Mouse (Mus musculus): ENCODE measurements around the gene Adgrg3.

The Adgrg3 gene

GRCm38 (mm10) chr8:94992996-94993724 lies 24.3 kb upstream of the Adgrg3 start:
- DNase-seq (ENCODE audit: low spot score): no peak

- DNase-seq (ENCODE audit: low spot score): peak; percentile 42
Measured at GRCm38 (mm10) chr8:94994006-94994405, 23.5 kb upstream of the Adgrg3 start.

- DNase-seq (ENCODE audit: low spot score): no peak
Measured at GRCm38 (mm10) chr8:94994510-94994909, 23.0 kb upstream of the Adgrg3 start.

- no peak for DNase-seq (ENCODE audit: low spot score)
Measured at GRCm38 (mm10) chr8:94995336-94995893, 22.1 kb upstream of the Adgrg3 start.

- no peak for DNase-seq (ENCODE audit: low spot score)
Measured at GRCm38 (mm10) chr8:94996037-94996436, 21.5 kb upstream of the Adgrg3 start.

- no peak for DNase-seq (ENCODE audit: low spot score)
Measured at GRCm38 (mm10) chr8:94996899-94997856, 20.3 kb upstream of the Adgrg3 start.

- no peak for DNase-seq (ENCODE audit: low spot score)
Measured at GRCm38 (mm10) chr8:94997857-94998243, 19.6 kb upstream of the Adgrg3 start.

GRCm38 (mm10) chr8:94998431-94998830 lies 19.1 kb upstream of the Adgrg3 start:
- no peak for DNase-seq (ENCODE audit: low spot score)

GRCm38 (mm10) chr8:94999004-94999403 lies 18.5 kb upstream of the Adgrg3 start:
- DNase-seq (ENCODE audit: low spot score): no peak

- DNase-seq (ENCODE audit: low spot score): no peak
Measured at GRCm38 (mm10) chr8:94999956-95000355, 17.5 kb upstream of the Adgrg3 start.

- DNase-seq (ENCODE audit: low spot score): peak; percentile 37
Measured at GRCm38 (mm10) chr8:95000684-95001083, 16.8 kb upstream of the Adgrg3 start.

- DNase-seq (ENCODE audit: low spot score): no peak
Measured at GRCm38 (mm10) chr8:95001165-95001564, 16.3 kb upstream of the Adgrg3 start.

GRCm38 (mm10) chr8:95001655-95002054 lies 15.8 kb upstream of the Adgrg3 start:
- DNase-seq (ENCODE audit: low spot score): peak; percentile 72

- DNase-seq (ENCODE audit: low spot score): no peak
Measured at GRCm38 (mm10) chr8:95002089-95002655, 15.3 kb upstream of the Adgrg3 start.

- DNase-seq (ENCODE audit: low spot score): no peak
Measured at GRCm38 (mm10) chr8:95012442-95012919, 5.0 kb upstream of the Adgrg3 start.

- no peak for DNase-seq (ENCODE audit: low spot score)
Measured at GRCm38 (mm10) chr8:95015866-95016265, 1.6 kb upstream of the Adgrg3 start.

- no peak for DNase-seq (ENCODE audit: low spot score)
Measured at GRCm38 (mm10) chr8:95016684-95017083, 808 bp upstream of the Adgrg3 start.

- no peak for DNase-seq (ENCODE audit: low spot score)
Measured at GRCm38 (mm10) chr8:95017969-95018635, 610 bp downstream of the Adgrg3 start.

- DNase-seq (ENCODE audit: low spot score): no peak
Measured at GRCm38 (mm10) chr8:95020293-95020777, 2.8 kb downstream of the Adgrg3 start.

GRCm38 (mm10) chr8:95020821-95021220 lies 3.3 kb downstream of the Adgrg3 start:
- no peak for DNase-seq (ENCODE audit: low spot score)

- DNase-seq (ENCODE audit: low spot score): no peak
Measured at GRCm38 (mm10) chr8:95023201-95023600, 5.7 kb downstream of the Adgrg3 start.

All from MN1 (cell line).